ENCODE assay signal across 8 mouse cellular contexts in the genomic region with DNA sequence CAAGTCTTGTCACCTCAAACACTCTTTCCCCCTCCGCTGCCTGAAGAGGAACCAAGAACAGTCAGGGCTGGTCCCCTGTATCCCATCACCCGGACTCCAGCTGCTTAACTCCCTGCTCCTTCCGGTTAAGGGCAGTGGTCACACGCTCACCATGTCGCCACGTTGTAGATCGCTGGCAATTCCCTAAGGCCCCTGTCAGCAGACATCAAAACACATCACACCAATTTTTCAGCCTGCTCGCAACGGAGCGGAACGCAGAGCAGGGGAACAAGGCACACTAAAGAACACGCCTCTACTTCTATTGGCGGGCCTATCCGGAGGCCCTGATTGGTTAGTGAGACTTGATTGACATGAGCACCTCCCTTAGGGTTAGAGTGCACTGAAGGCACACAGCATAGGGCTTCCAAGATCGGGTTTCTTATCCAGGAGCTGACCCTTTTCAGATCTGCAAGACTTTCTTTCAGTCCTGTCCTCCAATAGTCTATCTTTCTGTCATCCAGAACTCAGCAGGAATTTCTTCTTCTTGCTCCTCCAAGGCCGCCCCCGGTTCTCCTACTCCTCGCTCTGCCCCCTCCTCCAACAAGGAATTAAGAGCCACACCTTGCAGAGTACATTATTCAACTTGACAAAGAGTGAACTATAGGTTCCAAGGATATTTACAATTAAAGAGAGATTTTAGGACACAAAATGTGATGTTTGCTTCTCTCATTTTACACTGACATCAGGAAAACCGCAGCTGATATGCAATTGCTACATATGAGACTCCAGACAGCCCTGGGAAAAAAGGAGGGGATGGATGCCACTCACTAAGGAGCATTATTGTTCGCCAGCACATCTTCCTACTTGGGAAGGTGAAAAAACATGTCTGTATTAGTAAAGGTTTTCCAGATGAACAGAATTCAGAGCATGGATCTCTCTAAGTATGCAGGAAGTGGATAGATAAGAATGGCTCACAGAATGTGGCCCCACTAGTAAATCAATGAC. TPM values are rescaled to one million over a fixed set of nuclear protein-coding genes. Genes with fewer than 3 reads are reported as not detected.
DNase-seq lines count a peak whose midpoint lies in the region; ATAC-seq lines count a peak whose summit lies in the region.
"Not testable (repeated sequence)": the region's sequence is repeated elsewhere in the genome, so short reads cannot be mapped to it uniquely, and the experiment has no call there.

Platr25 (minus strand) TSS at position 278 of the 984 bp plus-strand sequence.

- not testable (repeated sequence) for H3K4me1 ChIP-seq in intestine, embryonic 14.5 days (replicated peaks; ENCODE audit: control insufficient read depth, insufficient read depth, low read length)

- not testable (repeated sequence) for H3K27ac ChIP-seq in intestine, embryonic 14.5 days (ENCODE audit: low read depth)

- peak; percentile 76 for DNase-seq in adrenal gland, adult 2 months
- peak; percentile 48 for DNase-seq in embryo, embryonic 11.5 days (ENCODE audit: low read depth, low spot score)
- DNase-seq in gastrocnemius, postnatal 25 days, result peak; percentile 47
- DNase-seq in intestine, embryonic 14.5 days (ENCODE audit: low spot score), result peak; percentile 85
- peak; percentile 26 to 53 for DNase-seq in left cerebral cortex, adult 9 months (ENCODE audit: low spot score in 2 of 2)
- DNase-seq in right cerebral cortex, adult 2 months (ENCODE audit: low spot score in 2 of 2), result peak; percentile 29 to 37
- peak; percentile 64 for DNase-seq in urinary bladder, postnatal 14 days (ENCODE audit: low spot score)

- peak within 1 kb of the TSS; percentile 49 for H3K4me3 ChIP-seq in intestine, embryonic 14.5 days (ENCODE audit: low read depth, low read length)

- ATAC-seq in intestine, embryonic 14.5 days (replicated peaks; ENCODE audit: low FRiP score, low TSS enrichment, low read depth), result peak; percentile 90
- peak; percentile 96 for ATAC-seq in megakaryocyte, adult 5-6 weeks (ENCODE audit: poor library complexity, severe bottlenecking)

- H3K9ac ChIP-seq in intestine, embryonic 14.5 days (ENCODE audit: low read length), result peak within 1 kb of the TSS; percentile 38

- not testable (repeated sequence) for H3K27me3 ChIP-seq in intestine, embryonic 14.5 days (replicated peaks; ENCODE audit: control insufficient read depth, insufficient read depth, low read length)

- peak within 1 kb of the TSS; percentile 43 for H3K4me2 ChIP-seq in intestine, embryonic 14.5 days (ENCODE audit: low read length)

- H3K36me3 ChIP-seq in intestine, embryonic 14.5 days (ENCODE audit: control insufficient read depth, insufficient read depth, low read length), result not testable (repeated sequence)

- 9% methylated on average over 20 of the region's 20 CpGs for WGBS in intestine, embryonic 14.5 days

- H3K9me3 ChIP-seq in intestine, embryonic 14.5 days (ENCODE audit: control insufficient read depth, low read length), result not testable (repeated sequence)

RNA-seq across cellular contexts. Expression of gene Platr25, which starts in this region (rescaled TPM):
- total RNA-seq in adrenal gland, adult 2 months (2021), result 1 to 10 TPM; 3.1 to 5.4 TPM
- 0.12 and 0.24 TPM in 2 replicates for polyA plus RNA-seq in adrenal gland, adult 2 months (2012; rRNA removed)
- total RNA-seq in gastrocnemius, postnatal 25 days (2021), result 1 to 10 TPM; 2.1 TPM
- polyA plus RNA-seq in intestine, embryonic 14.5 days (2014; fragmentation: Nextera tagmentation; extraction: Ambion mirVana), result 26.0 and 30.7 TPM in 2 replicates
- total RNA-seq in megakaryocyte, adult 5-6 weeks (2015), result 30.1 and 34.3 TPM in 2 replicates
- total RNA-seq in megakaryocyte, adult 5-6 weeks (2017), result 39.2 and 42.4 TPM in 2 replicates

Comparison
In these comparisons a context has a peak if more than half of its experiments do, and no peak if none do; other contexts are left out.
1. RNA of gene Platr25 (total RNA-seq): 30.1 to 42.4 TPM in megakaryocyte, adult 5-6 weeks; 3.1 to 5.4 TPM in adrenal gland, adult 2 months and 2.1 TPM in gastrocnemius, postnatal 25 days; every median in the first group is over 4 times any median in the second.
2. RNA of gene Platr25 (polyA plus RNA-seq): 26.0 to 30.7 TPM in intestine, embryonic 14.5 days; 0.12 to 0.24 TPM in adrenal gland, adult 2 months; every median in the first group is over 10 times any median in the second.
3. DNase-seq: peak in every context shown above with its lines; median percentile 85 in intestine, embryonic 14.5 days; 76 in adrenal gland, adult 2 months; 64 in urinary bladder, postnatal 14 days; 48 in embryo, embryonic 11.5 days; 47 in gastrocnemius, postnatal 25 days; 40 in left cerebral cortex, adult 9 months; 33 in right cerebral cortex, adult 2 months.